Mouse (Mus musculus): ENCODE measurements around the gene Hinfp. TPM values are rescaled to one million over a fixed set of nuclear protein-coding genes. Genes with fewer than 3 reads are reported as not detected.
"Not testable (repeated sequence)": the region's sequence is repeated elsewhere in the genome, so short reads cannot be mapped to it uniquely, and the experiment has no call there.

The Hinfp gene
- total RNA-seq, 2 experiments from 2014 or later: 28.1 to 31.2 TPM

- no peak for DNase-seq (ENCODE audit: extremely low spot score in 1 of 2, low spot score in 1 of 2)
Measured at GRCm38 (mm10) chr9:44314257-44314547, 8.7 kb upstream of the Hinfp start.

GRCm38 (mm10) chr9:44313476-44314256 is 8.2 kb upstream of the Hinfp start:
- peak; percentile 63 to 78 for DNase-seq (ENCODE audit: extremely low spot score in 1 of 2, low spot score in 1 of 2)

GRCm38 (mm10) chr9:44311136-44312134 is 6.0 kb upstream of the Hinfp start:
- no peak for DNase-seq (ENCODE audit: extremely low spot score in 1 of 2, low spot score in 1 of 2)

- DNase-seq (ENCODE audit: extremely low spot score in 1 of 2, low spot score in 1 of 2): no peak
Measured at GRCm38 (mm10) chr9:44310750-44311135, 5.3 kb upstream of the Hinfp start.

GRCm38 (mm10) chr9:44309756-44310155 is 4.3 kb upstream of the Hinfp start:
- no peak for DNase-seq (ENCODE audit: extremely low spot score in 1 of 2, low spot score in 1 of 2)

- no peak for DNase-seq (ENCODE audit: extremely low spot score in 1 of 2, low spot score in 1 of 2)
Measured at GRCm38 (mm10) chr9:44307248-44307647, 1.8 kb upstream of the Hinfp start.

- DNase-seq (ENCODE audit: extremely low spot score in 1 of 2, low spot score in 1 of 2): no peak
Measured at GRCm38 (mm10) chr9:44306532-44306931, 1.1 kb upstream of the Hinfp start.

- DNase-seq (ENCODE audit: extremely low spot score in 1 of 2, low spot score in 1 of 2): not testable (repeated sequence)
Measured at GRCm38 (mm10) chr9:44300001-44300400, 5.5 kb downstream of the Hinfp start.

GRCm38 (mm10) chr9:44292490-44292889 is 13.0 kb downstream of the Hinfp start:
- no peak for DNase-seq (ENCODE audit: extremely low spot score in 1 of 2, low spot score in 1 of 2)

GRCm38 (mm10) chr9:44288959-44289291 is 16.5 kb downstream of the Hinfp start:
- DNase-seq (ENCODE audit: extremely low spot score in 1 of 2, low spot score in 1 of 2): no peak

- peak; percentile 40 to 49 for DNase-seq (ENCODE audit: extremely low spot score in 1 of 2, low spot score in 1 of 2)
Measured at GRCm38 (mm10) chr9:44288076-44288958, 17.2 kb downstream of the Hinfp start, which contains the start of gene Abcg4. Gene Abcg4, minus strand, starts transcription at chr9:44288615.

GRCm38 (mm10) chr9:44287401-44288075 is 17.9 kb downstream of the Hinfp start:
- peak in 1 of 2 experiments; percentile 35 for DNase-seq (ENCODE audit: extremely low spot score in 1 of 2, low spot score in 1 of 2)

GRCm38 (mm10) chr9:44287003-44287400 is 18.5 kb downstream of the Hinfp start:
- DNase-seq (ENCODE audit: extremely low spot score in 1 of 2, low spot score in 1 of 2): peak in 1 of 2 experiments; percentile 35

GRCm38 (mm10) chr9:44286256-44286850 is 19.1 kb downstream of the Hinfp start:
- no peak for DNase-seq (ENCODE audit: extremely low spot score in 1 of 2, low spot score in 1 of 2)

- DNase-seq (ENCODE audit: extremely low spot score in 1 of 2, low spot score in 1 of 2): no peak
Measured at GRCm38 (mm10) chr9:44283183-44283582, 22.3 kb downstream of the Hinfp start.

- DNase-seq (ENCODE audit: extremely low spot score in 1 of 2, low spot score in 1 of 2): no peak
Measured at GRCm38 (mm10) chr9:44269973-44270372, 35.5 kb downstream of the Hinfp start.

GRCm38 (mm10) chr9:44269077-44269476 is 36.4 kb downstream of the Hinfp start:
- DNase-seq (ENCODE audit: extremely low spot score in 1 of 2, low spot score in 1 of 2): peak in 1 of 2 experiments; percentile 39

GRCm38 (mm10) chr9:44268432-44268831 is 37.0 kb downstream of the Hinfp start, which contains the start of gene Nlrx1:
Gene Nlrx1, minus strand, starts transcription at chr9:44268599.
- DNase-seq (ENCODE audit: extremely low spot score in 1 of 2, low spot score in 1 of 2): no peak

GRCm38 (mm10) chr9:44268027-44268360 is 37.5 kb downstream of the Hinfp start:
- peak; percentile 79 to 80 for DNase-seq (ENCODE audit: extremely low spot score in 1 of 2, low spot score in 1 of 2)

All from layer of hippocampus, postnatal 25 days (tissue).